Mouse (Mus musculus) testis, adult 2 months (tissue): ENCODE data around the gene Rbm42. TPM values are rescaled to one million over a fixed set of nuclear protein-coding genes. Genes with fewer than 3 reads are reported as not detected.

ENCODE experiments used
- H3K27ac ChIP-seq: fragments of 200-500 bp; 2 replicates; pipeline ENCODE4 v1.5.1; 2012; ENCODE audit warnings: low read depth, low read length; ENCODE audit not compliant: control insufficient read depth, insufficient read depth
- H3K27me3 ChIP-seq: fragments of 200-500 bp; 2 replicates; pipeline ENCODE4 v1.6.1; 2012; ENCODE audit warnings: mild to moderate bottlenecking, low read length, moderate library complexity; ENCODE audit not compliant: control insufficient read depth, insufficient read depth
- H3K36me3 ChIP-seq: fragments of 200-500 bp; 2 replicates; pipeline ENCODE4 v1.6.1; 2012; ENCODE audit warnings: mild to moderate bottlenecking, low read length; ENCODE audit not compliant: control insufficient read depth, insufficient read depth
- H3K4me1 ChIP-seq: fragments of 200-500 bp; 2 replicates; pipeline ENCODE4 v1.6.1; 2012; ENCODE audit warnings: low read length; ENCODE audit not compliant: control insufficient read depth, insufficient read depth
- H3K4me3 ChIP-seq: fragments of 200-500 bp; 2 replicates; pipeline ENCODE4 v1.5.1; 2012; ENCODE audit warnings: low read depth, mild to moderate bottlenecking, low read length, moderate library complexity, mixed read lengths; ENCODE audit not compliant: control insufficient read depth
- CTCF ChIP-seq: fragments of 200-500 bp; IDR thresholded peaks from 2 replicates; pipeline ENCODE4 v1.5.1; 2012; ENCODE audit warnings: low read depth, mild to moderate bottlenecking, inconsistent platforms, low read length, moderate library complexity; ENCODE audit not compliant: control insufficient read depth, insufficient read depth, insufficient replicate concordance
- POLR2A ChIP-seq: fragments of 200-500 bp; IDR thresholded peaks from 2 replicates; pipeline ENCODE4 v1.6.1; 2012; ENCODE audit warnings: low read depth, mild to moderate bottlenecking, inconsistent platforms, low read length, moderate library complexity; ENCODE audit not compliant: control insufficient read depth
- polyA plus RNA-seq: library from polyadenylated mRNA; depleted of rRNA; stranded (reverse); fragments of >200 nt; gene quantifications from 2 replicates; pipeline ENCODE4 v1.2.3, GENCODE M21; 2012

Rbm42 gene
- polyA plus RNA-seq, 1 experiment = 27.1 TPM

DNA sequence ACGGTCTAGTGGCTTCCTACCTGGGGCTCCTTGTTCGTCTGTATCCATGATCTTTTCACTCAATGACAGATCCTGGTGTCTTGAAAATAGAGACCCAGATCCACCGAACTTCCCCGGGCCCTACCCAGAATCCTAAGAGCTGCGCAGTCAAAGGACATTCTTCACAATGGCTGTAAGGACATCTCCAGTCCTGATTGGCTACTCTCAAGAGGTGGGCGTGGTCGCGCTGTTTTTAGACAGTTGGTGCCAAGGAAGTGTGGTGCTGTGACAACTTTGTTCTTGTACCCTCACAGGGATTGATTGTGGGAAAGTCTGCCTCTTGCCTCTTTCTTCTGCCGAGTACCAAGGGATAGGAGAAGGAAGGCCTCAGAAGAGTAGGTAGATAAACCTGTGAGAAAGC, 21.4 kb upstream of the Rbm42 start, which contains the start of gene Pmis2:
Gene Pmis2 (minus strand): TSS at position 126 of the 400 bp plus-strand sequence.
- Histone ChIP-seq H3K4me1 (peaks cover 2% of the 10 kb centered on the region; the same call in 1 of the 2 replicates), H3K4me3 (peak within 1 kb of the TSS; percentile 87), H3K36me3 (no peaks in the 10 kb centered on the region), H3K27ac (peak within 1 kb of the TSS; percentile 93), H3K27me3 (no peaks in the 10 kb centered on the region)
- TF ChIP-seq CTCF (no peak), POLR2A (peak; percentile 60; the same call in 1 of the 2 replicates)

DNA sequence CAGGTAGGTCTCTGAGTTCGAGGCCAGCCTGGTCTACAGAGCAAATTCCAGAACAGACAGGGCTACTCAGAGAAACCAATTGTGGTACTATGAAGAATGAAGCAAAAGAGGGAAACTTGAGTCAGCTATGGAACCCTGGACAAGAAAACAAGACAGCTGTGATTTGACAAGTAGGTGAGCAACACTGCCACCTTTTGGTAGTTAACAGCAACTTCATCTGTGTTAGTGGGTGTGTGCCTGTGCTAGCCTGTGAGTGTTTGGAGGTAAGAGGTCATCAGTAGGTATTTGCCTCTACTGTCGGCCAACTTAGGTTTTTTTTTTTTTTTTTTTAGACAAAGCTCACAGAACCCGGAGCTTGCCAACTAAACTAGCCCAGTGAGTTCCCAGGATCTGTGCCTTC, 19.1 kb upstream of the Rbm42 start:
- H3K27ac ChIP-seq = no peak overlapping the region
- H3K27me3 ChIP-seq = no peaks in the 10 kb centered on the region
- no peak for TF ChIP-seq POLR2A
- no peak for TF ChIP-seq CTCF
- peak overlapping the region; percentile 50 for H3K4me3 ChIP-seq
- peaks cover 4% of the 10 kb centered on the region for H3K4me1 ChIP-seq
- no peaks in the 10 kb centered on the region for H3K36me3 ChIP-seq

DNA sequence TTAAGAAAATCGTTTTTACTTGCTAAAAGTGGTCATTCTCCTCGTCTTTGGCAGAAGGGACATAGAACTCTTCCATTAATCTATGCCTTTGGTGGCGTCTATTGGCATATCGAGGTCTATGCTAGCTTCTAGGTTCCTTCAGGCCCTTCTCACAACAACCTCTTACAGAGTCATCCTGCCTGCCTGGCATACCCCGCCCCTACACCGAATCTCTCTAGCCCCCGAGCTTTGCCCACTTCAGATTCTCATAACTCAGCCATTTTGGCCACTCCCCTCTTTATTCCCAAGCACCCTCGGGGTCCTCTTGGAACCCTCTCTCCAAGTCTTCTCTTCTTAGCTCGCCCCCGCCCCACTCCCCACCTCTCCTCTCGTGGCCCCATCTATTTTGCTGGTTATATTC, 15.2 kb upstream of the Rbm42 start:
- H3K4me1 ChIP-seq = peaks cover 2% of the 10 kb centered on the region; the same call in 1 of the 2 replicates

DNA sequence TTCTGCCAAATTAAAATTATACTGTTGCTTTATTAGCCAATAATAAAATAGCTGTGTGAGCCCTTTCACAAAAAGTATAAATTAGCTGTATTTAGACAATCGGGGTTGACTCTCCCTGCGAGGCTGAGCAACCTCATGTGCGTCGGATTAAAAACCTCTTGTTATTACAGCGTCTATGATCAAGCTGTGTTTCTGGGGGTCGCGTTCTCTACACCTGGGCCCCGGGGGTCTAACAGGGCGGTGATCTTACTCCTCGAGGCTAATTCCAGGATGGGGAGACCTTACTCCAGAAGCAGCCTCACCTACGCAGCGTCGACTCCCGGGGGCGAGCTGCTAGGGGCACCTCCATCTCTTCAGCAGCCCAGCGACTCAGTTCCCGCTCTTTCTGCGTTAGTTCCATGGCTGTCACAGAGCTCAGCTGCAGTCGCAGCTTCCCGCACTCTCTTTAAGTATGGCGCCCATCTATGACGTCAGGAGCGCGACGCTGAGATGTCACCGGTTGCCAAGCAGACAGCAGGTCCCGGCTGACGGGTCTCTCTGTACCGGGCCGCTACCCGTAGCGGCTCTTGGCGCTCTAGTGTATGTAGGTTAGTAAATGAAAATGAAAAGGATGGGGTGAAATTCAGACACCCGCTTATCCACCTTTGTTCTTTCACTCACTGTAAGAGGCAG, 14.5 kb upstream of the Rbm42 start, which contains the start of gene Haus5:
Gene Haus5 (minus strand): TSS at position 466 of the 672 bp plus-strand sequence.
- H3K27me3 ChIP-seq = no peaks in the 10 kb centered on the region
- H3K4me3 ChIP-seq = peak within 1 kb of the TSS; percentile 99
- TF ChIP-seq CTCF (no peak; the same call in 1 of the 2 replicates), POLR2A (peak; percentile 81; the same call in 1 of the 2 replicates)
- peak within 1 kb of the TSS; percentile 95 for H3K27ac ChIP-seq
- H3K4me1 ChIP-seq = peaks cover 2% of the 10 kb centered on the region; the same call in 1 of the 2 replicates
- peaks cover 2% of the 10 kb centered on the region; the same call in 1 of the 2 replicates for H3K36me3 ChIP-seq

More for the DNA sequence above, 15.2 kb upstream of the Rbm42 start:
- H3K4me3 ChIP-seq = peak overlapping the region; percentile 99
- TF ChIP-seq CTCF (no peak), POLR2A (no peak)
- peak overlapping the region; percentile 95 for H3K27ac ChIP-seq
- no peaks in the 10 kb centered on the region for H3K27me3 ChIP-seq
- H3K36me3 ChIP-seq = peaks cover 2% of the 10 kb centered on the region; the same call in 1 of the 2 replicates

DNA sequence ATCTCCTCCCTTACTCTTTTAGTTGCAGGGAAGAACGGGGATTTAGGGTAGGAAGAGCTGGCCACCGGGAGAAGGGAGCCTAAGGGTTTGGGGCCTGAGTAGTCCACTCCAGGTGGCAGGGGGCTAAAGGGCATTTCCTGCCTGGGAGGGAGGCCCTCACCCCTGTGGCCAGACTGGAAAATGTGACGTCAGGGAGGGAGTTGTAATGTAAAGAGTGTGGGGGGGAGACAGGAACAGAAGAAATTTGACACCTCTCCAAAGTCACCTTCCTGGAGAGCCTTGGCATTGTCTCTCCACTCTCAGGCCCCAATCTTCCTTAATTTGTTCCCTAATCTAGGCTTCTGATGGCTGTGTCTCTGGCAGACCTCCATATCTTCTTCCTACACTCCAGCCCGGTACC, 11.0 kb downstream of the Rbm42 start:
- no peaks in the 10 kb centered on the region for H3K27me3 ChIP-seq
- no peak overlapping the region for H3K27ac ChIP-seq
- TF ChIP-seq POLR2A (no peak), CTCF (no peak)
- H3K4me3 ChIP-seq = no peak overlapping the region
- no peaks in the 10 kb centered on the region; the same call in 1 of the 2 replicates for H3K36me3 ChIP-seq
- peaks cover 8% of the 10 kb centered on the region for H3K4me1 ChIP-seq

DNA sequence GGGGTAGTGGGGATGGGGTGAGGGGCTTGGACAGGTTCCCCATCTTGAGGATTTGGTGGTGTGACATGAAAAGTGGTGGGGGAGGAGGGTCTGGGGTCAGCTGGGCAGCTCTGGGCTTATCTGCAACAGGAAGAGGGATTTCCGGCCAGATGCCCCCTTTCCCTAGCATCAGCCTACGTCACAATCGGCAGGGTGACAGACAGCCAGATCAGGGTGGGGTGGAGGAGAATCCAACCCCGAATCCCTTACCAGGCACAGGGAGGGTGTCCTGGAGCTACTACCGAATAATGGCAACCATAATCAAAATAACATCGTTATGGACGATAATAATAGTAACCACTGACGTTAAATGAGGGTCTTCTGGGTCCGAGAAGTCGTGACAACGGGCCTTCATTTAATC, 13.7 kb downstream of the Rbm42 start:
- TF ChIP-seq CTCF (no peak), POLR2A (no peak)
- Histone ChIP-seq H3K27me3 (no peaks in the 10 kb centered on the region), H3K4me3 (peak overlapping the region; percentile 82), H3K4me1 (peaks cover 13% of the 10 kb centered on the region), H3K27ac (no peak overlapping the region), H3K36me3 (no peaks in the 10 kb centered on the region)

DNA sequence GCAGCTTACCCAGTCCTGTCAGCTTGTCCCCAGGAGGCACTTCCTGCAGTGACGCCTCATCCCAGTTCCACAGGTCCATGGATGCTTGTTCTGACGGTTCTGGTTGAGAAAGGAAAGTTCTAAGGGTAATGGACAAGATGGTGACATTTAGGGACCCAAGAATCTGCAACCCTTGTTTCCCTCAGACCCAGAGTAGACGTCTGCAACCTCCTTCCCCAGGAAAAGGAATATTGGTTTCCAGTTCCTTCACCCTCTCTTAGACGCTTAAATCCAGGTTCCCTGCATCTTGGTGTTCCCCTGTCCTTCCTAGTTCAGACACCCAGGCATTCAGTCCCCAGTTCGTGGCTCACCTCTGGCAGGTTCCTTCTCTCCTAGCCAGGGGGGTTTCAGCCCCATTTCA, 14.4 kb downstream of the Rbm42 start, which contains the start of gene Etv2:
Gene Etv2 (minus strand): TSS at position 101 of the 400 bp plus-strand sequence.
- TF ChIP-seq POLR2A (no peak), CTCF (no peak)
- Histone ChIP-seq H3K4me1 (peaks cover 13% of the 10 kb centered on the region), H3K4me3 (peak within 1 kb of the TSS; percentile 82), H3K36me3 (no peaks in the 10 kb centered on the region), H3K27ac (no peak within 1 kb of the TSS), H3K27me3 (no peaks in the 10 kb centered on the region)

DNA sequence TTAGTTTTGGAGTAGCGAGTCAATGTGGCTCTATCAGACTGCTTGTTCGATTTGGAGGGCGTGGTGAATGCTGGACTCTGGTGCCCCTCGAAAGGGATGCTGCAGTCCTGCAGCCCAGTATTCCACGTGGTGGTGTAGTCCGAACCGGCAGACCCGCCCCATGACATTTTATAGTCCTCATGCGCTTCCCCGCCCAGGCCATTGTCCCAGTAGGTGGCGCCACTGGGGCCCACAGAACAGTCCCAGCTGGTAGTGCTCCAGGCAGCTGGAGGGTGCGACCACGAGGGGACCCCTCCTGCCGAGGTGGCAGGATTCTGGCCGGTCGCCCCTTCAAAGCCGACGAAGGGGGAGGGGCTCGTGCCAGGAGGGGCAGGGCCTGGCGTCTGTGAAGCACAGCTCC, 15.5 kb downstream of the Rbm42 start:
- no peak overlapping the region for H3K27ac ChIP-seq

More for the DNA sequence above, 15.5 kb downstream of the Rbm42 start:
- Histone ChIP-seq H3K27me3 (no peaks in the 10 kb centered on the region), H3K4me3 (peak overlapping the region; percentile 82), H3K36me3 (no peaks in the 10 kb centered on the region), H3K4me1 (peaks cover 13% of the 10 kb centered on the region)
- TF ChIP-seq POLR2A (0 out of 2 replicates have a peak, but pooled peaks have one; percentile 13), CTCF (peak; percentile 58; the same call in 1 of the 2 replicates)
